Mouse (Mus musculus): Measurements from ENCODE around the gene Usp36.

Gene Usp36

GRCm38 (mm10) chr11:118249012-118249383 lies 41.0 kb downstream of the Usp36 start:
- peak in 1 of 2 experiments; percentile 22 for DNase-seq (ENCODE audit: low spot score in 2 of 2)

- DNase-seq (ENCODE audit: low spot score in 2 of 2), result peak; percentile 97
Observed at GRCm38 (mm10) chr11:118248150-118249011, 41.7 kb downstream of the Usp36 start, which contains the start of gene Cyth1. Gene Cyth1, minus strand, starts transcription at chr11:118248592.

- DNase-seq (ENCODE audit: low spot score in 2 of 2), result peak in 1 of 2 experiments; percentile 49
Observed at GRCm38 (mm10) chr11:118247359-118248095, 42.5 kb downstream of the Usp36 start.

GRCm38 (mm10) chr11:118246724-118247123 lies 43.3 kb downstream of the Usp36 start:
- DNase-seq (ENCODE audit: low spot score in 2 of 2), result no peak

GRCm38 (mm10) chr11:118245130-118245529 lies 44.9 kb downstream of the Usp36 start:
- no peak for DNase-seq (ENCODE audit: low spot score in 2 of 2)

- DNase-seq (ENCODE audit: low spot score in 2 of 2), result no peak
Observed at GRCm38 (mm10) chr11:118243627-118244261, 46.3 kb downstream of the Usp36 start.

GRCm38 (mm10) chr11:118242506-118242905 lies 47.5 kb downstream of the Usp36 start:
- DNase-seq (ENCODE audit: low spot score in 2 of 2), result no peak

- no peak for DNase-seq (ENCODE audit: low spot score in 2 of 2)
Observed at GRCm38 (mm10) chr11:118240388-118240787, 49.7 kb downstream of the Usp36 start.

GRCm38 (mm10) chr11:118239281-118240198 lies 50.5 kb downstream of the Usp36 start:
- DNase-seq (ENCODE audit: low spot score in 2 of 2), result no peak

- DNase-seq (ENCODE audit: low spot score in 2 of 2), result no peak
Observed at GRCm38 (mm10) chr11:118236520-118237190, 53.4 kb downstream of the Usp36 start.

DNA sequence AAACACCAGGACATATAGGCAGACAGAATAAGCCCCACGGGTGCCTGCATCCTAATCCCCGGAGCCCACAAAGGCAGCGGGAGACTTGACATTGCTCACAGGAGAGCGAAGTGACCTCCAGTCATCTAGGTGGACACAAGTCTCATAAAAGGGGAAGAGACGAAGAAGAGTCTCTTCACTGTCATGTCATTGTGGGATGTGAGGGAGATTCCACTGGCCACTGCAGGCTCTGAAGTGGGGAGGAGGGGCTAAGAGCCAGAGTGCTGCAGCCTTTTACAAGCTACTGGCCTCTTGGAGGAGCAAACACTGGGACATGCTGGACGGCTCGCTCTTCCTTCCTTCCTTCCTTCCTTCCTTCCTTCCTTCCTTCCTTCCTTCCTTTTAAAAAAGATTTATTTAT lies 55.1 kb downstream of the Usp36 start:
- DNase-seq (ENCODE audit: low spot score in 2 of 2), result no peak

- DNase-seq (ENCODE audit: low spot score in 2 of 2), result no peak
Observed at GRCm38 (mm10) chr11:118234500-118234899, 55.5 kb downstream of the Usp36 start.

GRCm38 (mm10) chr11:118233924-118234323 lies 56.1 kb downstream of the Usp36 start:
- DNase-seq (ENCODE audit: low spot score in 2 of 2), result no peak

- no peak for DNase-seq (ENCODE audit: low spot score in 2 of 2)
Observed at GRCm38 (mm10) chr11:118232314-118232831, 57.7 kb downstream of the Usp36 start.

DNA sequence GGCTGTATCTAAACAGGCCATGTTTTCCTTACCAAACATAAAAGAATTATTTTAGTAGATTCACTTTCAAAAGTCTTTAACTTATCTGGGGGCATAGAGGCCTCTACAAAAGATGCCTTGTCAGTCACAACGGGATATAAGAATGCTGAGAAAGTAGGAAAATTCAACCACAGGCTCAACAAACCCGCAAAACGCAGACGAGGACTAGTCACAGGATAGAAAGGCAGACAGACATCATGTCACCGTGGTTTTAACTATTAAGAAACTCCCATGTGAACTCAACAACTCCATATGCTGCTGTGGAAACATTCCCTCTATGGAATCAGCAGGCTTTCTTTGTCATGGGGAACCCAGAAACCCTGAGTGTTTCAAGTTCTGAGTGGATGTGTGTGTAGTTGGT lies 60.1 kb downstream of the Usp36 start:
- DNase-seq (ENCODE audit: low spot score in 2 of 2), result no peak

DNA sequence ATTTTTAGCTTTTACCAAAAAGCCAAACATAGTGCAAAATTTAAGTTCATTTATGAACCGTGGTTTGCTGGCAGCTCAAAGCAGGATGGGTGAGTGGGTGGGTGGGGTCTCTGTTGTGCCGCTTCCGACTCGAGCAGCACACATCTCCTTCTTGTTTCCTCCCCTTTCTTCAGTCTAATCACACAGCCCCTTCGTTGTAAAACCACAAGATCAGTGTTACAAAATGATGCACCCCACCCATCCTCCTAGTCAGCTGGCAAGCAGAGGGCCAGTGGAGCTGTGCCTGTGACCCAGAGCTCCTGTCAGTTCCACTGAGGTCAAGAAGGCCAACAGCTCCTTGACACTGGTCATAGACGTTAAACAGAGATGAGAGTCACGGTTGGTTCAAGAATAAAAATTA lies 62.4 kb downstream of the Usp36 start:
- DNase-seq (ENCODE audit: low spot score in 2 of 2), result no peak

DNA sequence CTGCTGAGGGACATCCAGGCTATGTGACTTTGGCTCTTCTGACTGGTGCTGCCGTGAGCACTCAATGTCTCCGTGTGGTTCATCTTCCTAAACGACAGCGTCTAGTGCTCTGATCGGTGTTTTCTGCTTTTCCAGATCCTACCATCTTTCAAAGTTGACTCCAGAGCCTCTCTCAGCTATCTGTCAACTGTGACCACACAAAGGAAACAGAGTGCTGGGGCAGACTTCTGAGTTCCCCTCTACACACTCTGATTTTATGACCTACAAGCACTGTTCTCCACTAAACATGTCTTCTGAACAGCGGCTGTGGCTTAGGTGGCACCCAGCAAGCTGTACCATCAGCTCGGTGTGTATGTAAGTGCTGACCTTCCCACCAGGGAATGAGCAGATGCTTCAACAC lies 63.2 kb downstream of the Usp36 start:
- DNase-seq (ENCODE audit: low spot score in 2 of 2), result no peak

- no peak for DNase-seq (ENCODE audit: low spot score in 2 of 2)
Observed at GRCm38 (mm10) chr11:118225862-118226261, 64.2 kb downstream of the Usp36 start.

- DNase-seq (ENCODE audit: low spot score in 2 of 2), result no peak
Observed at GRCm38 (mm10) chr11:118225056-118225836, 64.8 kb downstream of the Usp36 start.

Measured in right cerebral cortex, adult 2 months (tissue).